Mouse (Mus musculus) right cerebral cortex, adult 18-20 months (tissue): Measurements from ENCODE around the gene Prdm9.

Experiments
- DNase-seq: peaks from one replicate; pipeline ENCODE4 v3.0.0; 2022; ENCODE audit warnings: mixed read lengths

Gene Prdm9

DNA sequence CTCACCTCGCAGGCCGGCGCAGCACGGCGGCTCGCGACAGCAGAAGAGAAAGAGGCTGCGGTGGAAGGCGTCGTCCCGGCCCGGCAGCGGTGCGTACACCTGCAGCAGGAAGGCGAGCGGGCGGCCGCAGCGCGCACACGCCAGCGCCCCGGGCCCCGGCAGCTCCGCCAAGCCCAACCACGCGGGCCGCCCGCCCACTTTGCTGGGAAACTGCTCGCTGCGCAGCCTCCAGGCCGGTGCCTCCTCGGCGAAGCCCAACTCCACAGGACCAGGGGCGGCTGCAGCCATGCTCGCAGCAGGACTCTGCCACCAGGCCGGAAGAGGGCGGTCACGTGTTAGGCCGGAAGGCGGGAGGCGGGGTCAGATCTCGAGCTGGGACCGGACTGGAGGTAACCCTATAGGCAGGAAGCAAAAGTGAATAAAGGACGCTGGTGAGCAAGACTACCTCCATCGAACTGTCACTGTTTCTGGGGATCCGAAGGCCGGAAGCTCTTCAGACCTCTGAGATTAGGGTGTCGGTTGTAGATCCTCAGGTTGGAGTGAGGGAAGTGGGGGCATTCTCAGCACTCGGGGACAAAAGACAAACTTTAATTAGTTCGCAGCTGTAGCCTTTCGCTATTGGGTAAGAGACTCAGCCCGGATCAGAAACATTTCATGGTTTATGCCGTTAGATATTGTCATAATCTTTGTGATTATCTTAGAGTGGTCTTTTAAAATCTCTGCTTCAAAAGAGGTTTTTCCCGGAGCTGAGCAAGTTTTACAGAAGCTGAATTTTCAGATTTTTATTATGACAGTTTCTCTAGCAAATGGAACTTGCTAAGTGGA lies 37.0 kb downstream of the Prdm9 start, which contains the start of gene Pdcd2:
Pdcd2 (minus strand) TSS at position 316 of the 825 bp plus-strand sequence.
- DNase-seq: peak; percentile 94

DNA sequence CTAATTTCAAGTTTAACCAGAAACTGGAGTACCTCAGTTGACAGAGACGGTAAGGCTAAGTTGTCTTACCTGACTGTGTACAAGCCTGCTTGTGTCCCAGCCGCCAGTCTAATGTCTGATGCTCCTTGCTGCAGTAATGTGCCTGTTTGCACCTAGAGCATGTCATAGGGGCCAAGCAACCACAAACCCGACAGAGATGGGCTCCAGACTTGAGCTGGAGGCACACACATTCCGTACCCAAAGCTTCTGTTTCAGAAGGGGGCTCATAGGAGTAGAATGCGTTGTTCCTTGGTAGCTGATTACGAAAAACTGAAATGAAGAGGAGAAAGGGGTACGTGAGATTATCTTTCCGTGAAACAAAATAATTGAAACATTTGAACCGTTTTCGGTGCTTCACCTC lies 37.9 kb downstream of the Prdm9 start:
- no peak for DNase-seq

DNA sequence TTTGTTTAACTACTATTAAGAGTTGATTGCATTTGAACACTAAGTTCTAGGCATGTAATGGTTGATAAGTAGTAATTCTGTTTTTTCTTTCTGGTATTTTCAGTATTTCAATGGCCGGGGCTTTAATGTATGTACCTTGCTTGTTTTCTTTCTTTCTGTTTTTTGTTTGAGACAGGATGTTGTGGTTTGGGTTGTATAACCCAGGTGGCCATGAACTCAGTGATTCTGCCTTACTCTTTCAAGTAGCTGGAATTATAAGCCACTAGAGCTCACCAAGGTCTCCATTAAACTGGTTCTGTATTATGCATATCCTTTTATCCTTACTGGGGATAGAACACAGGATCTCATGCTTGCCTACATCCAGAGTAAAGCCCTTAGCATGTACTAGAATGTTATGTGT lies 45.4 kb downstream of the Prdm9 start:
- DNase-seq: no peak

DNA sequence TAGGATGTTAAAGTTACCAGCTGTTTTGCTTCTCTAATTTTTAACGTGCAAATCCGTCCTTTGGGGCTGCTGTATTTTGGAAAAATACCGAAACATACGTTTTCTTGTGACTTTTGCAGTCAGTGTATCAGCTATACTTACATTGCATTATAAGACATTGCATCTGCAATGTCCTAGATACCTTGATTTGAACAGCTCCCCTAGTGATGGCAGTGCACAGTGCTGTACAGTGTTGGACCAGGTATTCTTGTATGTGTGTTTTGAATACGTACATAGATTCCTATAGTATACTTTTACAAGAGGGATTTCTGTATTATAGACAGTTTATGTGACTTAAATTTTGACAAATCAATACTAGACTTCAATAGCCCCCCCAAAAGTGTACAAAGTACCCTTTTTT lies 46.0 kb downstream of the Prdm9 start:
- DNase-seq: no peak

DNA sequence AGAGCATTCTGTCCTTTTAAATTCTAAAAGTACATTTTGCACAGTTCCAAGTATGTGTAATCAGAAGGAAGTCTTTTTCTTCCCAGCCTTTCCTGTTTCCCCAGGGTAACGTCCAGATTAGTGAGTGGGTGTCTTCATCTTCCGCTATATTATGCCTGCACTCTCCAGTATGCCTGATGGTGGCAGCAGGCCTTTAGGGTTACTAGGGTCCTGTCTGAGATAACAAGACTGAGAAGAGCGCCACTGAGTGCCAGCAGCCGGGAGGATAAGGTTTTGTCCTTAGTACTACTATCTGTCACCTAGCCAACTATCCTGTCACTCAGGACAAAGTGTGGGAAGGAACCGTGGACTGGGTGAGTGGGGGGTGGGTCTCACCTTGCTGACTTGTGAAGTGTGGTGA lies 46.4 kb downstream of the Prdm9 start:
- no peak for DNase-seq

DNA sequence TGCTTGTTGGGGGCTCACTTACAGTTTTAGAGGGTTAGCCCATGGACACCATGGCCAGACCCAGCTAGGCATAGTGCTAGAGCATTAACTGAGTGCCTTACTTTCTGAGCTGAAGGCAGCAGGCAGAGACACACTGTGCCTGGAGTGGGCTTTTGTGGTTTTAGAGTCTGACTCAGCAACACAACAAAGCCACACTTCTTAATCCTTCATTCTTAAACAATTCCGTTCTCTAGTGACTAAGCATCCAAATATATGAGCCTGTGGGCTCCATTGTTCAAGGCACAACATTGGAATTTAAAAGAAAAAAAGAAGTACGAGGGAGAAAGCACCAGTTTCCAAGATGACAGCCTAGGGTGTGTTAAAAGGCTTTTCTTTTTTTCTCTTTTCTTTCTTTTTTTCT lies 53.5 kb downstream of the Prdm9 start:
- no peak for DNase-seq

DNA sequence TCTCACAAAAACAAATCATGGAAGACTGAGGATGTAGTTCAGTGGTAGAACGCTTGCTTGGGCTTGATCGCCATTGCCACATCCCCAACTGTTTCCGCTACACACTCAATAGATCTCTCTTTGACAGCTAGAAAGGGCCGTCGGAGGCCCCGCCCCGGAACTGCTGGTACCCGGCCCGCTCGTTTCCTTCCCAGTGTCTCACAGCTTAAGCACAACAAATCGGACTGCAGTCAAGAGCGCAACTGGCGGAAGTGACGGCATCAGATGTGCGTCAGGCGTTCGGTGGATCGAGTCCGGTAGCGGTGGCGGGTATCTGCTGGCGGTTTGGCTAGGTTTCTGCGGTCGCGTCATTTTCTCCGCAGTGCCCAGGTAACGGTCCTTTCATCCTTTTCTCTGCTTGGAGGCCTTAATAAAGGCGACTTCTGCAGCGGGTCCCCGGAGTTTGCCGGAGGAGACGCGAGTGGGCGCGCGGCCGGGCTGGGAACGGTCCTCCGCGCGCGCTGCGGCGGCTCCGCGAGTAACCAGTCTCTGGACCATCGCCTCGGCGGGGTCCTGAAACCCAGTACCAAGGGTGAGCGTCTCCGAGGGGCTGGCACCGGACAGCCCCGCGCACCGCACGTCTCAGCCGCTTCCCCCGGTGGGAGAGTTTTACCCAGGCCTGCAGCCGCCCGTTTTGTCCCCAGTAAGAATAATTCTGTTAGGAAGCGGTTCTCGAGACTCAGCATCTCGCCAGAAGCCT lies 64.3 kb downstream of the Prdm9 start, which contains the start of the genes Psmb1 and Tbp:
Psmb1 (minus strand) TSS at position 96 of the 739 bp plus-strand sequence.
Tbp (plus strand) TSS at position 233 of the 739 bp plus-strand sequence.
- peak; percentile 98 for DNase-seq

DNA sequence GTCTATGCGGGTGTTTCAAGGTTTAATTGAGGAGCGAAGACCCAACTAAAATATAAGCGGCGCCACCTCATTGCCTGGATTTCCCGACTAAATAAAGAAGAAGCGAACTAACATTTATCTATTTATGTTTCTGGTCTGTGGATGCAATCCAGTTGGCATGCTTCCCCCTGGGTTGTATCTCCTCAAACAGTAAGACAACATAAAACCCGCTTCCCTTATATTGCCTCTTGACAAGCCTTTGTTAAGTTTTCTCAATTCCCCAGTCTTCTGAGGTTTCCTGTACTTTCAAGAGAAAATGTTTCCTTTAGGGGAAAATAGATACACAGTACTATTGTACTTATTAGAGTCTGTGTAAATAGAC lies 65.4 kb downstream of the Prdm9 start:
- no peak for DNase-seq

DNA sequence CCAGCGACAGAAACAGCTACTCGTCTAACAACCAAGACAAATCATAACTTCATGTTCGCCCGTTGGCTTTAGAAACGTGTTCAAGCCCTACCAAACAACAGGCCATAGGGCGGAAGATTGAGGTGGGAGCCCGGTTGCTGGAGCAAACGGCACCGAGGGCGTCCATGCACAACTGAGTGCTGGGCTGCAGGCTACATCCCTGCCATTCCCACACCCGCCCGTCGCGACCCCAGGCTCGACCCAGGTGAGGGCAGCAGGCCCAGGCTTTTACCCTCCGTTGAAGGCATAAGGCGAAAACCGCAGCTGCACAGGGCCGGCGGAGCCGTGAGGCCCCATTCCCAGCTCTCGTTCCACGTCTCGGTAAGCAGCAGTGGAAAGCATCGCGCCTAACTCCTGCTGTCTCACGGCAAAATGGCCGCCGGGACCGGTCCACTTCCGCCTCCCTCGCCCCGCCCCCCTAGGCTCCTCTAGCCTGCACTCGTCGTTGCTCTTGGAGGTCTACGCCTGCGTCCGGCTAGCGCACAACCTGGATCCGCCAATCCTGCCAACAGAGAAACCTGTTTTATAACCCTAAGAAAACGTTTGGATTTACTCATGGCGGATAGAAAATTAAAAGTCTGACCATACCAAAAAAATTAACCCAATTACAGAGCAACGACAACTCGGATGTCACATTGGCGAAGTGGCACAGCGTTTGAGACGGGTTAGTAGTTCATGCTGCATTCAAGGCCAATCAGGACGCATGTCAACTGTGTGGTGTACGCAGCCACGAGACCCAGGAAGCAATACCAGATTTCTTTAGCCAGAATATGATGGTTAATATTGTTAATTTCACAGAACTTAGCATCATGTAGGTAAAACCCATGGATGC lies 66.0 kb downstream of the Prdm9 start:
- DNase-seq: peak; percentile 95
